Mouse (Mus musculus) lung, postnatal 10 days (tissue): ENCODE data around the gene Klk6.

Source experiments
- DNase-seq: peaks from one replicate; pipeline ENCODE4 v3.0.0; 2021

The Klk6 gene

DNA sequence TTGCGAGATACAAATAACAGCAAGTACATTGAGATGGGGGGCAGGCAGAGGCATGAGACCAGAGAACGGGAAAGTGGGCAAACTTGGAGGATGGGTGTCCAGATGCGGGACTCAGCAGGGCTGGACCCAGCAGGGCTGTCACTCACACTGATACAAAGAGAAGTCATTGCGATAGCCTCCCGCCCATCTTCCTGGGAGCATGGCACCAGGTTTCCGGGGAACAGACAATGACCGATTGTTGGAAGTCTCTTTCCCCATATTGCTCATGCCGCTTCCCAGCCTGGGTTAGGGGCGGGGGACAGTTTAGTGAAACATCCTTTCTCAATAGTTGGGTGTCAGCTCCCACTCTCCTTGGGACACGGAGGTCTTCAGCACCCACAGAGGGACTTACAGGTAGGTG lies at the start of gene Klk6:
Klk6 (plus strand) TSS at position 301 of the 400 bp plus-strand sequence.
- DNase-seq: no peak

DNA sequence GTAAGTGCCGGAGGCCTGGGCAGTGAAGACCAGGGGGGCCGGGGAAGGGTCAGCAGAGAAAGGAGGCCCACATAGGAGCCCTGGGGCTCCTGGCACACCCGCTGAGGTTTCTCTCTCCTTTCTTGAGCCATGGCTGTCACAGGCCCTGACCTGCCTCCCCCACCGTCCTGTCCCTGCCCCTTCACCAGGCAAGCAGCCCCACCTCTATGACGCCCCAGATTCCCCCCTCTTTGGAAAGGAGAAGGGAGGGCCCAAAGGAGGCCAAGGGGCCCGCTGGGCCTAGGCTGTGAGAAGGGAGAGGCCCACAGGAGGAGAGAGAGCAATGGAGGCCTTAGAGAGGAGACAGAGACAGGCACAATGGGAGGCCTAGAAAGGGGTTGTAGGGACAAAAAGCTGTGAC lies 49.5 kb upstream of the Klk6 start:
- no peak for DNase-seq

DNA sequence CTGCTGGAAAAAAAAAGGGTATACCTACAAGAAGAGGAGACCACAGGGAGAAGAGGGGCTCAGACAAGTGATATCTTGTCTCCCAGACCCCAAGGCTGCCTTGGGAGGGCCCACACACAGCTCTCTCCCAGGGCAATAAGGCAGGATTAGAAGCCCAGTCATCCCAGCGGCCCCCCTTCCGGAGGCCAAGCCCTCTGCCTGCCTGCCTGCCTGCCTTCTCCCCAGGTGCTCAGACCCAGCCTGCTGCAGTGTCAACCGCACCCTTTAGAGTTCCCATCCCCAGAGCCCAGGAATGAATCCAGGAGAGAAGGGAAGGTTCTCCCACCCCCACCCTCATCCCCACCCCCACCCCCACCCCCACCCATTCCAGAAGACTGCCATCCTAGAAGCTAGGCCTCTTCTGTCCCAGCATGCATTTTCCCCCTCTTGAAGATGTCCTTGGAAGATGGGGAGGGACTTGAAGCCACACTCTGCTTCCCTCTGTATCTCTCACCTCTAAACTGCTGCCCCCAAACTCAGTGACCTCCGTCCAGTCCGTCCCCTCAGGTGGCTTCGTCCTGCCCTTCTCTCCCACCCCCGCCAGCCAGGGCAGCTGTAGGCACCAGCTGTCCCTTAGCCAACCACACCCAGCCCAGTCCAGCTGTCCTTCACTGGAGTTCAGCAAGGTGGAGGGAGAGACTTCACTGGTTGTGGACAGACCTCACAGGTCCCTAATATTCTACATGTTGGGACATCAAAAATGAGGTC lies 48.8 kb upstream of the Klk6 start:
- DNase-seq: no peak

DNA sequence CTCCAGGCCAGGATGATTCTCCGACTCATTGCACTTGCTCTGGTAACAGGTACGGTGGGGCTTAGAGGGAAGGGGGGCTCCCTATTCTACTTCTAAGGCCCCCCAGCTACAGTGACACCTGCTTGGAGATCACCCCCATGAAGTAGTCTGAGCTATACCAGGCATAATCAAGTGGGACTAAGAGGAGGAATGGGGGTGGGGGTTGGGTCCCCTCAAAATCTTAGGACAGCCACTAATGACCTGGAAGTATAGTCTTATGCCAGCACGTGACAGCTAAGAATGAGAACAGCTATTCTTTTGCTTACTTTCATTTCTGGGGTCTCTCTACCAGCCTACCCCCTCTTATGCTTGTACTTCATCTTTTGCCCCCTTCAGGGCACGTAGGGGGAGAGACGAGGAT lies 47.8 kb upstream of the Klk6 start:
- no peak for DNase-seq

DNA sequence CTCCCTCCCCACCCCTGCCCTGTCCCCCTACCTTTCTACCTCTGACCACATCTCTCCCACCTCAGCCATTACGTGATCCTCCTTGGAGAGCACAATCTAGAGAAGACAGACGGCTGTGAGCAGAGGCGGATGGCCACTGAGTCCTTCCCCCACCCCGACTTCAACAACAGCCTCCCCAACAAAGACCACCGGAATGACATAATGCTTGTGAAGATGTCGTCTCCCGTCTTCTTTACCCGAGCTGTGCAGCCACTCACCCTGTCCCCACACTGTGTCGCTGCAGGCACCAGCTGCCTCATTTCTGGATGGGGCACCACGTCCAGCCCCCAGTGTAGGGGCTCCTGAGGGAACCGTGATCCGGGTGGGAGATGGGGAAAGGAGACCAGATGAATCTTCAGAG lies 46.9 kb upstream of the Klk6 start:
- DNase-seq: no peak

DNA sequence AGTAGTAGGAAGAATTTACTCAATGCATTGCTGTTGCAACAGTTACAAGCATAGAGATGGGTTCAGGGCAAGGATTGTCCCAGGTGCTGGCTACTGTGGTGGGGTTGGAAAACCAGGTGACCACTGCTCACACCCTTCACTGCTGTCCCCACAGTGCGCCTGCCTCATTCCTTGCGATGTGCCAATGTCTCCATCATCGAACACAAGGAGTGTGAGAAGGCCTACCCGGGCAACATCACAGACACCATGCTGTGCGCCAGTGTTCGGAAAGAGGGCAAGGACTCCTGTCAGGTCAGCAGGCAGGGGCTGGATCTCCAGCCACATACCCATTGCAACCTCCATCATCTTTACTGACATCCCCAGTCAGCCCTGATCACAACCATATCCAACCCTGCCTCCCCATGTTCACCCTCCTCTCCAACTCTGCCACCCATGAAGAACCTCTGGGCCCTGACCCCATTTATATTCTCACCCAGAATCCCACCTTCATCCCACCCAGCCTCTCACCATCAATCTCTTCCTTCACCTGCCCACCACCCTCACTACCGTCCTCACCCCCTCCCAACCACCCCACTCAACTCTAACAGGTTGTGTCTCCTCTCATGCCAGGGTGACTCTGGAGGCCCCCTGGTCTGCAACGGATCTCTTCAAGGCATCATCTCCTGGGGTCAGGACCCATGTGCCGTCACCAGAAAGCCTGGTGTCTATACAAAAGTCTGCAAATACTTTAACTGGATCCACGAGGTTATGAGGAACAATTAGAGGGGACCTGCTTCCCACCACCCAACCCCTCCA lies 45.9 kb upstream of the Klk6 start:
- no peak for DNase-seq

DNA sequence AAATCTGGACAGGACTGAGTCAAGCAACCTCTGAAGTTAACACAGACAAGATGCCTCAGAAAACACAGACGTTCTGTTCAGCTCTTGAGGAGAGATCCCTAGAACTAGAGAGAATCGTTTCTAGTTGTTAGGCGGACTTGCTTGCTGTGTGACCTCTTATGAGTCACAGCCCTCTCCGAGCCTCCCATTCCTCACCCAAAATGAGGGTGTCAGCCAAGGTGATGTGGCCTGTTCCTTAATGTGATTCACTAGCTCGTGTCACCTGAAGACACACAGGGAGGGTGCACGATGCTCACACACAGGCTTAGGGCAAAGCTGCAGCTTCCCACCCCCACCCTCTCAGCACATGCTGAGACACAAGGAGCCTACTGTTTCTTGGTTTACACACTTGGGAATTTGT lies 44.1 kb upstream of the Klk6 start:
- DNase-seq: no peak

DNA sequence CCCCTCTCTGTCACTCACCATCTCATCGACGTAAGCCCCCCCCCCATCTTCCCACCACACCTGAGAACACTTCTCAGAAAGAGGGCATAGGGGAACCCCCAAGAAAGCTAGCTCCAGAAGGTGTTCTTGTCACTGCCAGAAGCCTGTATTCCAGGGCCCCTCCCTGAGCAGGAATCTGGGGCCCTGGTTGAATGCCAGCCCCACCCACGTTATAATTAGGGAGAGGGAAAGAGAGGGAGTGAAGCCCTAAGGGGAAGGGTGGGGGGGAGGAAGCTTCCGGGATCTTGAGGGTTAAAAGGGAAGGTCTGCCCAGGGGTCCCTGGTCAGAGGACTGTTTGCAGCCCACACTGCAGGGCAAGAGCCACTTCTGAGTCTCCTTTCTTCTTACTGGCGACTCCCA lies 43.6 kb upstream of the Klk6 start, which contains the start of gene Klk10:
Klk10 (plus strand) TSS at position 290 of the 400 bp plus-strand sequence.
- DNase-seq: no peak

DNA sequence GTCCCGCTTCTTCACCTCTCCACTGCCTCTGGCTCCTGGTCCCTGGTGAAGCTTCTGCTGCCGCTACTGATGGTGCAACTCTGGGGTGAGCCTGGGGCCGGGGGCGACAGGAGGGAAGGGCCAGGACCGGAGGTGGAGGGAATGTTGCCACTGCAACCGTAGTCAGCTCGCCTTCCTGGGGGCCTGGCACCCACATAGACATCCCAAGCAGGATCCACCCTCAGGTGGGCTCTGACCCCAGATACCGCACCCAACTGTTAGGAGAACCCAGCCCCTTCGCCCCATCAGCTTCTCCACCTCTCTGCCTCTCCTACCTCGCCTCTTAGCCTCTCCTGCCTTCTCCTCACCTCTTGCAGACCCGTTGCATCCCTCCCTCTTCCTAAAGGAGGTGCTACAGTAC lies 42.8 kb upstream of the Klk6 start:
- no peak for DNase-seq

DNA sequence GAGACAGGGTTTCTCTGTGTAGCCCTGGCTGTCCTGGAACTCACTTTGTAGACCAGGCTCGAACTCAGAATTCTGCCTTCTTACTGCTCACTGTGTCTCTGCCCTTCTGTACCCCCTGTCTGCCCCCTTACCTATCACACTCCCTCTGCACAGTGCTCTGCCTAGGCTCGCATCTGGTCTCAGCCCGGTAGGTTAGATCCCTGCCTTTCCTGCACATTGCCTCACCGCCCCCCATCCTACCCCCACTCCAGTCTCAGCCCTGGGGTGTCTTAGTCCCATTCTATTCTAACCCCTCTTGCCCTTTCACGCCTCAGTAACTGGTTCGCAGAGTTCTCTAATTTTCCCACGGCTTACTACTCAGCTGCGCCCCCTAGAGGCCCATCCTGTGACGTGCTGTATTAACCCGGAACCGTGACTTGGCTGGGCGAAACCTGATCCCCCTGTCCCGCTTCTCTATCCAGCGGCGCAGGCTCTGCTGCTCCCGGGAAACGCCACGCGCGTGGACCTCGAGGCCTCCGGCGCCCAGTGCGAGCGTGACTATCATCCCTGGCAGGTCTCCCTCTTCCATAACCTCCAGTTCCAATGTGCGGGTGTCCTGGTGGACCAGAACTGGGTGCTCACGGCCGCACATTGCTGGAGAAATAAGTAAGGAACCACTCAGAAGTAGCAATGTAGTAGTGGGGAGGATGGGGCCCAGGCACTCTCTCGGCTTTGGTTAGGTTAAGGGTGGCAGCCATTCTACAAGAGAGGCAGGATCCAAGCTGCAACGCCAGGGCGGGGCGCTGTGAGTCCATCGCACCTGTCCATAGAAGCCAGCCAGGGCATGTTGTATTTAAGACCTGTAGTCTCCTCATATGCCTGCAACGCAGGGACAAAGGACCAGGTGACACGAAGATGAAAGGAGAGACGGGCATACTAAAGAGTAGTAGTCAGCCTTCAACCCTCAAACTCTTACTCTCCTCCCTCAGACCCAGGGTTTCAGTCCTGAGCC lies 41.7 kb upstream of the Klk6 start:
- DNase-seq: peak; percentile 84

DNA sequence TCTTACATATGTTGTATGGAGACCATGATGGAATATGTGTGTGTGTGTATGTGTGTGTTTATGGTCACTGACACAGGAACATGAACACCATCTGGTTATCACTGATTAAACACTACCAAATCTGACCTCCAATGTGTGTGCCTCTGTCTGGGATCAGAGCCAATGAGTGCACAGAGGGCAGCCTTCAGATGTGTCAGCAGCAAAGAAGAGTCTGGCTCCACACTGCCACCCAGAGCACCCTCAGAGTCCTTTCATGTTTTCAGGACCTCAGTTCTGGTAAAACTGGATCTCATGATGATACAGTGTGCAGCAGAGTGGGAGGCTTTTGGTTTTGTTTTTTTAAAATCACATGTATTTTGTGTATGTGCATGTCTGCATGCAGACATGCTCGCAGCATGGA lies 39.0 kb upstream of the Klk6 start:
- peak; percentile 28 for DNase-seq

DNA sequence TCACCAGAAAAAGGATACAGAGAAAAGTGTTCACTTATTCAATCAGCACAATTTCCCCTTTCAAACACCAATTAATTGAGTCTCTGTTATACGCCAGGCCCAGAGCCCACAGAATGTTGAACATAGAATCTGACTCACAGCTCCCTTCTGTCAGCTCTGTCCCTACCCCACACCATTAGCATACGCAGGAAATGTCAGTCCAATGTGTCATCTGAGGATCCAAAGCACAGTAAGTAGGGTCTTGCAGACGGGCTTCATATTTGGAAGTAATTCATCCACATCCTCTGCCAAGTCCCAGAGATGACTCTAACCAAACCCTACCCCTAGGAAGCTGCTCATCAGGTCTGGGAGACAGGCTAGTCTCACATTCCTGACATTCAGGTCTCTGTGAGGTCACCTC lies 36.2 kb upstream of the Klk6 start:
- DNase-seq: no peak

DNA sequence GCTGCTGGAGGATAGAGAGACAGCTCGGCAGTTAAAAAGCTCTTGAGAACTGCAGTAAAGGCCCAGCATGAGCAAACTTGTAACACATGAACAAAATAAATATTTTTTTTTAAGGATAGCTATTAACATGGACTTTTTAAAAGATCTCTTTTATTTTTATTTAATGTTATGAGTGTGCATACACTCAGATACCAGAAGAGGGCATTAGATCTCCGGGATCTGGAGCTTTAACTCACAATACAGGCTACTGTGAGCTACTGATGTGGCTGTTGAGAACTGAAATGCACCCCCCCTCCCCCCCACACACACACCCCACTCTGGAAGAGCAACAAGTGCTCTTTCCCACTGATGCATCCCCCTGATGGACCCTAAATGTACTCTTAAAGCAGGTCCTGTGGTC lies 35.0 kb upstream of the Klk6 start:
- DNase-seq: no peak

DNA sequence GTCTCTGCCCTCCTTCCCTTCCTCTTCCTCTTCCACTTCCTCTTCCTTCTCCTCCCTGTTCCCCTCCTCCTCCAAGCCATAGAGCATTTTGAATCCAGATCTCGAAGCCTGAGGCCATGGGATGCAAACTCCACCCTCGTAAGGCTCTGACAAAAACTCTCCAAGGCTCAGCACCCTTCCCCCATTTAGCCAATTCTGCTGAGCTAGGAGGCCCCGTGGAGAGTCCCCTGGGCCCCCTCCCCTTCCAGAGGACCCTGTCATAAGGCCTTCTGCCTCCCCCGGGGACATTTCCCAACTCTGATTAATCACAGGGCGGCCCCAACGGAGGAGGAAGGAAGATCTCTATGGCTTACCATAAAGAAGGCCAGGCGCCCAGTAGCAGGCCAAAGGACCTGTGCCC lies 32.7 kb upstream of the Klk6 start, which contains the start of gene Klk9:
Klk9 (plus strand) TSS at position 301 of the 400 bp plus-strand sequence.
- no peak for DNase-seq

DNA sequence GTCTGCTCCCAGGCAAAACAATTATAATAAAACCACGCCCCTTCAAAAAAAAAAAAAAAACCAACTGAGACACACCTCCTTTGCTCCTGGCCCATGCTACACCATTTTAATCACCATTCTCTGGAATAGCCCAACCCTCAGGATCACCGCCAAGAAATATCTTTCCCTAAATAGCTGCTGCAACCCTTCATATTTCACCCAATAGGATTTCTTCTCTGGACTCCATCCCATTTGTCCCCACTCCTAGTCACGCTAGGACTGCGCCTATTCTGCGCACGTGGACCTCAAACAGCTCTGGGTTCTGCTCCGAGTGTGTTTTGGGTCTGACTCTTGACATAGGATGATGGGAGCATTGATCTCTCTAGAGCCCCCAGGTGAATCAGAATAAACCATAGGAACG lies 27.9 kb upstream of the Klk6 start:
- no peak for DNase-seq

DNA sequence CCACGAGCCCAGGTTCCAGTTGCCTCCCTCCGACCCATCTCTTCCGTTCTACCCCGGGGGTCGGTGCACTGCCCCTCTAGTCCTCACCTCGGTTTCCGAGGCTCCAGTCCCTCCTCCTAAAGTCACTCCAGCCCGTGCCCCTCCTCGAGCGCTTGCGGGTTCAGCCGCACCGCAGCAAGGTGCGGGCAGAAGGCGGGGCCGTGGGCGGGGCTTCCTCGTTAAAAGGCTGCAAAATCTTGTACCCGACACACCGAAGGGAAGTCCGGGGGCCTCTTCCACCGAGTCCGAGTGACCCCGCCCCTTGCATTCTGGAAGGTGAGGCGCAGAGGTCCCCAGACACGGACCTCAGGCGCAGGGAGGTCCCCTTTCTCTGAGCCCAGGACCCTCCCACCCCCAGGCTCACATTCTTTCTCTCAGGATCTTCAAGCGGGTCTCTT lies 26.9 kb upstream of the Klk6 start, which contains the start of gene Klk8:
Klk8 (plus strand) TSS at position 245 of the 437 bp plus-strand sequence.
- DNase-seq: peak; percentile 45

DNA sequence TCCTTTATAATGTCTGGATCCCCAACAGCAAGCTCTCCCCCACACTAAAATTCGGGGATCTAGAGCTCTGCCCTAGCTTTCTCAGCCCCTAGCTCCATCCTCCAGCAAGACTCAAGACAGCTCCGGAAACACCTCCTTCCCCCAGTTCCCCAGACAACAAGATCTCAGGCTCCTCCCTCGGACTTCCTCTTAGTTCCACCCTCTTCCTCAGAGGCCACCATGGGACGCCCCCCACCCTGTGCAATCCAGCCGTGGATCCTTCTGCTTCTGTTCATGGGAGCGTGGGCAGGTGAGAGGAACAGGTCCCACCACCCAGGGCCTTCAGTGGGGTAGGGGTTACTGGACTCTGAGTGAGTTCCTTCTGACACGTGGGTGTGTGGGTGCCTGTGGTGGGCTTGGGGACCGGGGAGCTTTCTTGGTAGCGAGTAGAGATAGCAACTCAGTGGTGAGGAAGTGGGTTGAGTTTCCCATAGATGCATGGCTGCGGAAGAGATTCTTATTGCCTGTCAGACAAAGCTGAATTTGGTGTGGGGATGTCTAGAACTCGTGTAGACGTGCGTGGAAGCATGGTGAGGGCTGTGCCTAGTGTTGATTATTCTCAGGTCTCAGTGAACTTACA lies 26.3 kb upstream of the Klk6 start:
- peak; percentile 34 for DNase-seq

DNA sequence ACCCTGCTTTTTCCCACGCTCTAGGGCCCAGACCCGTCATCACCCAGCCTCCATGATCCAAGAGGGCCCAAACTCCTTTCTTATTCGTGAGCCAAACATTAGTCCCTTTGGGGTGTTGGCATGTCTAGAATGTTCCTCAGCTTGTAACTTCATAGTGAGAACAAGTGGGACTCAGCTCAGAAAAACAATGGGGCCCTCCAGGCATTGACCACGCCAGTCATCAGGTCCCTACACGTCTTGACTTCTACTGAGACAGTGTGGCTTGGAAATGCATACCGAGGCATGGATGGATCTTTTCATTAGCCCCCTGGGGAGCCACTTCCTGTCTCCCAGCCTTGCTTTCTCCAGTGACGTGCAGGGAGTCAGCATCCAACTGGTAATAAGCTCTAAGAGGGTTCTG lies 24.4 kb upstream of the Klk6 start:
- DNase-seq: no peak

DNA sequence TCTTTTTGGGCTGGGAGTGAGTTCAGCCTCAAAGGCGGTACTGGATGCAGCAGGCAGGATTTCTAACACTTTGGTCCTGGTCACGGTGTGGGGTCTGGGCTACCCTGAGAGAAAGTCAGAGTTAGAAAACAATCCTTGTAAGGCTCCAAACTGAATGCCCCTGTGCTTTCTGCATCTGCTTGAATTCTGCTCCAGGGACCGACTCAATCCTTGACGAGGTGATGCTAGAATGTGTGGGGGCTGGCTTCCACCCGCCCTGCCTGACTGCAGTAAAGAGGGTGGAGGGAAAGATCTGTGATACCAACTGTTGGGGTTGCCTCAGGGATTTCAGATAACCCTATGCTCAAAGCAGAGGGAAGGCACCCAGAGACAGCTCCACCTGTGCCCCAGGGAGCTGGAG lies 13.3 kb upstream of the Klk6 start, which contains the start of gene Klk7:
Klk7 (plus strand) TSS at position 301 of the 400 bp plus-strand sequence.
- no peak for DNase-seq

DNA sequence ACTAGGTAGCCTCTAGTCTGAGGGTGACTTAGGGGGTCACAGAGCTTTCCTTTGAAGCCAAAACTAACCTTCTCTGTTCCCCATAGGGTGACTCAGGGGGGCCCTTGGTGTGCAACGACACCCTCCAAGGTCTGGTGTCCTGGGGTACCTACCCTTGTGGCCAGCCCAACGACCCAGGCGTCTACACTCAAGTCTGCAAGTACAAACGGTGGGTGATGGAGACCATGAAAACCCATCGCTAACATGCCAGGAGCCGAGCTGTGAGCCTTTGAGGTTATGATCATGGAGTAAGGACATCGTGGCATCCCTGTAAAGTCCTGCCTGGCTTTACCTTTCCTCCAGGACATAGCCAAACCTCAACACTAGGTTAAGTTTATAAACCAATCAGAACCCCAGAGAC lies 9.1 kb upstream of the Klk6 start:
- no peak for DNase-seq

DNA sequence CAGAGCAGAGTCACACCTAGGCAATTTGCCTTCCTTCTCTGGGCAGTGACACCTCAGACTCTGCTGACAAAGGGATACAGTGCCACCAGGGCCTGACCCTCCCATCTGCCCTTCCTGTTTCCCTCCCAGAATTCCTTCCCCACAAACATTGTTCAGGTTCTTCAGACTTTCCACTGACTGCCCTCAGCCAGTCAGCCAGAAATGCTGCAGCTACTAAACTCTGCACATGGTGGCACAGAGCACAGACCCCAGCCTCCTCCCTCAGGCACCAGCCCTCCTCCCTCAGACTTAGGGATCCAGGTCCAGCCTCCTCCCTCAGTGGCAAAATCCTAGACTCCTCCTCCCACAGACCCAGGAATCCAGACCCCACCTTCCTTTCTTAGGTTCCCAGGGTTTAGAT lies 7.6 kb upstream of the Klk6 start:
- no peak for DNase-seq

DNA sequence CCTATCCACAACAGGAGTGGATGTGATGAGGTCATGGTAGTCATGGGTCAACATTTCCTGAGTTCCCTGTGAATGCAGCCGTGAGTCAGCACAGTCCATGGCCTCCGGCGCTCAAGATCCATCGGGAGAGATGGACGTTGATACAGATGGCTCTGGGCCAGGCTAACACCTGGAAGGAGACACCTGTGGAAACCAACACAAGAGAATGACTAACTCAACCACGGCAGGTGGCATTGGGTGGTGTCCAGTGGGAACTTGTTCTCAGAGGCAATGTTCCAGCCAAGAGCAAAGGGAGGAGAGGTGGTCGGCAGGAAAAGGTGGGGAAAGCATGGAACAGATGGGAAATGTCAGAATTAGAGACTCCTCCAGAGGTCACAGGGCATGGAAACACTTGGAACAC lies 2.7 kb upstream of the Klk6 start:
- DNase-seq: no peak
